Mouse (Mus musculus) bone marrow, adult 2 months (tissue): ENCODE measurements around the gene Fosl2. TPM values are rescaled to one million over a fixed set of nuclear protein-coding genes. Genes with fewer than 3 reads are reported as not detected.
"Not testable (repeated sequence)": the region's sequence is repeated elsewhere in the genome, so short reads cannot be mapped to it uniquely, and the experiment has no call there.

Source experiments
- H3K27ac ChIP-seq: fragments of 200-500 bp; 2 replicates; pipeline ENCODE4 v1.5.1; 2012; ENCODE audit warnings: low read depth, mild to moderate bottlenecking, control low read depth, inconsistent platforms, low read length; ENCODE audit not compliant: control insufficient read depth, poor library complexity, insufficient read depth
- H3K4me1 ChIP-seq: fragments of 200-500 bp; 2 replicates; pipeline ENCODE4 v1.6.1; 2011; ENCODE audit warnings: low read length; ENCODE audit not compliant: control insufficient read depth, insufficient read depth
- H3K4me3 ChIP-seq: fragments of 200-500 bp; replicated peaks from 2 replicates; pipeline ENCODE3; 2011; ENCODE audit warnings: mild to moderate bottlenecking, low read depth, low read length, control low read depth; ENCODE audit not compliant: control insufficient read depth
- CTCF ChIP-seq: fragments of 200-500 bp; IDR thresholded peaks from 2 replicates; pipeline ENCODE4 v1.5.1; 2011; ENCODE audit warnings: low read length, control low read depth; ENCODE audit not compliant: control insufficient read depth, insufficient read depth
- POLR2A ChIP-seq: fragments of 200-500 bp; IDR thresholded peaks from 2 replicates; pipeline ENCODE4 v1.6.1; 2011; ENCODE audit warnings: low read depth, mild to moderate bottlenecking, control low read depth, low read length, borderline replicate concordance; ENCODE audit not compliant: control insufficient read depth
- WGBS: fragments of 180-500 bp; shearing (Covaris S2); methylation state at CpG from one replicate; pipeline ENCODE4 v1.1.7; 2018; 5-methylcytosine and 5-hydroxymethylcytosine counted together
- polyA plus RNA-seq: library from polyadenylated mRNA; stranded (reverse); fragments of >200 nt; gene quantifications from 2 replicates; pipeline ENCODE4 v1.2.4, GENCODE M21; 2011; ENCODE audit warnings: low replicate concordance; ENCODE audit not compliant: missing spikeins, insufficient read depth, insufficient read length

Fosl2 gene
- polyA plus RNA-seq, 1 experiment = 19.6 TPM

DNA sequence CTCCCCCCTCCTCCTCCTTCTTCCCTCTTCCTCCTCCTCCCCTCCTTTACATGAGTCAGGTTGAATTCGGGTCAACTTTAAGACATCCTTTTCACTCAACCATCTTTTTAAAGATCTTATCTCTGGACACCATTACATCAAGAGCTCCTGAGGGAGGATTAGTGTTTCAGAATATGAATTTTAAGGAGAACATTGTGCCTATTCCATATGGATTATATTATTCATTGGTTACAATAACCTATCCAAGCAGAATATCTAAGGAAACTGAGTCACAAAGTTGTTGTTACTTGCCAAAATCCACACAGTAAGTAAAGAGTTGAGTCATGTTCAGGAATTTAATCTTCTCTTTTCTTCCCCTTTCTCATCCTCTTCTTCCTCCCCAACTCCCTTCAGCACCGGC, 41.2 kb downstream of the Fosl2 start:
- Histone ChIP-seq H3K4me1 (no peaks in the 10 kb centered on the region), H3K27ac (no peak overlapping the region), H3K4me3 (no peak overlapping the region)
- TF ChIP-seq POLR2A = no peak
- TF ChIP-seq CTCF = no peak
- 10% methylated on average over 2 of the region's 2 CpGs for WGBS

- WGBS = 47% methylated on average over 4 of the region's 4 CpGs
- no peak for TF ChIP-seq POLR2A
- no peak for TF ChIP-seq CTCF
- Histone ChIP-seq H3K4me3 (no peak overlapping the region), H3K27ac (no peak overlapping the region), H3K4me1 (no peaks in the 10 kb centered on the region)
Measured at GRCm38 (mm10) chr5:32177737-32178136, 42.1 kb downstream of the Fosl2 start.

- H3K27ac ChIP-seq, H3K4me1 ChIP-seq, H3K4me3 ChIP-seq: not testable (repeated sequence)
- WGBS = 78% methylated on average over 5 of the region's 6 CpGs
Measured at GRCm38 (mm10) chr5:32178720-32179119, 43.1 kb downstream of the Fosl2 start.

GRCm38 (mm10) chr5:32182885-32183629, 47.5 kb downstream of the Fosl2 start:
- 77% methylated on average over 4 of the region's 4 CpGs for WGBS
- no peaks in the 10 kb centered on the region for H3K4me1 ChIP-seq
- H3K27ac ChIP-seq = no peak overlapping the region
- TF ChIP-seq CTCF (no peak), POLR2A (no peak)
- no peak overlapping the region for H3K4me3 ChIP-seq

- H3K4me1 ChIP-seq = no peaks in the 10 kb centered on the region
- no peak overlapping the region for H3K4me3 ChIP-seq
- TF ChIP-seq POLR2A (no peak), CTCF (no peak)
- no peak overlapping the region for H3K27ac ChIP-seq
- WGBS = 77% methylated on average over 11 of the region's 11 CpGs
Measured at GRCm38 (mm10) chr5:32187717-32188116, 52.1 kb downstream of the Fosl2 start.

DNA sequence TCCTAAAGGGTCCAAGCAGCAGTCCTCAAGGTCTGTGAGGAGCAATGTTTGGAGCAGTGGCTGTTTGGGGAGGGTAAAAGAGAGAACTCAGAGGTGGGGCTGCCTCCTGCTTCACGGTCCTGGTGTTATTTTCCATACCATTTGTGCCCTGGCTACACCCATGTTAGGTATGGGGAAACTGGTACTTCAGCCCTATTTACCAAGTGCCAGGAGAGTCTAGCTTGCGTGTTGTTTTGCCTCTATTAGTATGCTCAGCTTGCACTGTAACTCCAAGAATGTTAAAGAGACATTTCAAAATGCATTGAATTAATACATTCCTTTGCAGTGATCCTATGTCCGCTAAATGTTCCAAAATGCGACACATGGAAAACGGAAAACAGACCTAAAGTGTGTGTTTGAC, 55.7 kb downstream of the Fosl2 start:
- Histone ChIP-seq H3K4me3 (no peak overlapping the region), H3K4me1 (no peaks in the 10 kb centered on the region; the same call in 1 of the 2 replicates), H3K27ac (no peak overlapping the region)
- TF ChIP-seq CTCF = no peak
- no peak for TF ChIP-seq POLR2A
- 86% methylated on average over 5 of the region's 5 CpGs for WGBS

DNA sequence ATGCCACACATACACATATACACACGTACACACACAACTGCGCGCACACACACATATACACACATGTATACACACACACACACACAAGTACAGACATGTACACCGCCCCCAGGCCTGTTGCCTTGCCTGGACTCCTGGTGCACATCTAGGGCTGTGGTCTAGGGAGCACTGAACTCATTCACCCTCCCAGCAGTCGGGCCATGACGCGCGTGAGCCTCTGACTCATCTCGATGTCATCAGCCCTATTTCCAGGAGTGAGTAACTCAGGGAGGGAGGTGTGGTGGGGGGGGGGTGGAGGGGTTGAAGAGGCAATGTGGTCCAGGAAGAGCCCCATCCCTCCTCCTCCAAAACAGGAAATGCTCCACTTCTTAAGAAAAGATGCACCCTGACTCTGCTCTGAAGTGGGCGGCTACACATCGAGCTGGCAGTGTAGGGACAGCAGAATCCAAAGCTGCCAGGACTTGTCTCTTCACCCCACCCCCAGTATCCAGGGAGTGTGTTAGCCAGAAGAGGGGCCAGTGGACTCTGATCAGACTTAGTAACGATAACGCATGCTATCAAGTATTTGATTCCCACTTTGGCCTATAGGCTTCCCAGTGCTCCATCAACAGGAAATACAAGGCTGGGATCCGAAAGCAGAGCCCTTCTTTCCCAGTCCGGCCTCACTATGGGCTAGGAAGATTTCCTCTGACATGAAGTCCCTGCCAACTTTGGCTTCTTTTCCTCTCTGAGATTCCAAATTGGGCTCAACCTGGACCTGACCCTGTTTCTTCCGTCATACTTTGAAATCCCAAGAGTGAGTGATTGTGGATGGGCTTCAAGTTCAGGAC, 56.6 kb downstream of the Fosl2 start:
- Histone ChIP-seq H3K27ac (no peak overlapping the region), H3K4me1 (no peaks in the 10 kb centered on the region; the same call in 1 of the 2 replicates), H3K4me3 (no peak overlapping the region)
- WGBS = 69% methylated on average over 16 of the region's 16 CpGs
- TF ChIP-seq CTCF (no peak), POLR2A (no peak)

DNA sequence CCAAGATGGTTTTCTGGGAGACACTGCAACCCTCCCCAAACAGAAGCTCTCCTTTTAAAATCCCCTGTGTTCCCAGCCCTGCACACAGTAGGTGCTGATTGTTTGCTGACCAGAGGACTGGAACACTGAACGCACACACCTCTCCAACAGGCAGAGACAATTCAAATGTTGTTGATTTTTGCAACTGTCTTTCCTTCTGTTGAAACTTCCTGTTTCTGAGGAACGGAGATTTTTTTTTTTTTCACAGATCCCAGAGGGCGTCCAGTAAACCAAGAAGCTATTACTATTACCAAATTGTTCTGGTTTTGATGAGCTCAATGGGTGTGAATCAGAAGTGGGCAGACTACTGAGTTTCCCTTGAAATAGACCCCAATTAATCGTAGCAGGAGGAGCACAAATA, 58.6 kb downstream of the Fosl2 start:
- no peak overlapping the region for H3K27ac ChIP-seq
- no peaks in the 10 kb centered on the region; the same call in 1 of the 2 replicates for H3K4me1 ChIP-seq

More for the DNA sequence above, 58.6 kb downstream of the Fosl2 start:
- no peak for TF ChIP-seq CTCF
- no peak for TF ChIP-seq POLR2A
- no peak overlapping the region for H3K4me3 ChIP-seq
- 14% methylated on average over 4 of the region's 4 CpGs for WGBS
